In genomic region chr13:64314041-64314440, GRCm38 (mm10) we compare ENCODE assay signal across 35 mouse cellular contexts.
"Had no signal": no experiment of that assay in that cellular context is flagged by ENCODE, and none has a peak within 500 bp of the region (broad histone marks: within the 10 kb centered on the region; RNA-seq: fewer than 3 reads in every experiment).

No protein-coding gene starts in this region.

- H3K4me3 ChIP-seq: heart, embryonic 10.5 days; heart, embryonic 12.5 days; heart, embryonic 13.5 days; heart, embryonic 15.5 days; hindbrain, embryonic 10.5 days; hindbrain, embryonic 12.5 days; hindbrain, embryonic 13.5 days; hindbrain, embryonic 15.5 days; intestine, embryonic 15.5 days; kidney, embryonic 15.5 days; layer of hippocampus, adult 2 months had no signal

- H3K9ac ChIP-seq: heart, embryonic 12.5 days; heart, embryonic 13.5 days; heart, embryonic 15.5 days; hindbrain, embryonic 12.5 days; hindbrain, embryonic 13.5 days; hindbrain, embryonic 14.5 days; hindbrain, embryonic 15.5 days; intestine, embryonic 15.5 days; kidney, embryonic 15.5 days had no signal

- H3K27me3 ChIP-seq: heart, embryonic 12.5 days; heart, embryonic 13.5 days; heart, embryonic 15.5 days; hindbrain, embryonic 12.5 days; hindbrain, embryonic 13.5 days; hindbrain, embryonic 15.5 days; intestine, embryonic 15.5 days; kidney, embryonic 15.5 days had no signal

- H3K27ac ChIP-seq: heart, embryonic 10.5 days; heart, embryonic 13.5 days; heart, embryonic 15.5 days; hindbrain, embryonic 10.5 days; hindbrain, embryonic 12.5 days; hindbrain, embryonic 13.5 days; hindbrain, embryonic 14.5 days; hindbrain, embryonic 15.5 days; hindbrain, postnatal 0 days; intestine, embryonic 15.5 days; kidney, embryonic 15.5 days; kidney, postnatal 0 days; layer of hippocampus, adult 2 months had no signal

- H3K4me2 ChIP-seq: heart, embryonic 11.5 days; heart, embryonic 12.5 days; heart, embryonic 13.5 days; heart, embryonic 15.5 days; hindbrain, embryonic 12.5 days; hindbrain, embryonic 13.5 days; hindbrain, embryonic 14.5 days; hindbrain, embryonic 15.5 days; intestine, embryonic 15.5 days; kidney, embryonic 15.5 days had no signal

- ATAC-seq: hindbrain, embryonic 16.5 days; hindbrain, postnatal 0 days; inflammation-experienced regulatory T-cells, adult 6 months; intestine, embryonic 15.5 days; intestine, embryonic 16.5 days; intestine, postnatal 0 days had no signal

- H3K9me3 ChIP-seq: heart, embryonic 10.5 days; heart, embryonic 12.5 days; heart, embryonic 13.5 days; heart, embryonic 15.5 days; hindbrain, embryonic 10.5 days; hindbrain, embryonic 12.5 days; hindbrain, embryonic 13.5 days; hindbrain, embryonic 15.5 days; intestine, embryonic 15.5 days; kidney, embryonic 15.5 days had no signal

- H3K4me1 ChIP-seq: hindbrain, embryonic 13.5 days had no signal

- DNase-seq: heart, postnatal 10 days; heart, postnatal 14 days; heart, postnatal 36 days; heart, postnatal 4 days; kidney, adult 11 months; kidney, adult 18-20 months; kidney, adult 2 months; kidney, adult 8-10 months; kidney, adult 9 months; kidney, postnatal 10 days; kidney, postnatal 14 days; kidney, postnatal 25 days; kidney, postnatal 36 days; kidney, postnatal 4 days; layer of hippocampus, adult 9-11 months; layer of hippocampus, postnatal 36 days had no signal

- H3K36me3 ChIP-seq: heart, embryonic 10.5 days; heart, embryonic 12.5 days; heart, embryonic 13.5 days; heart, embryonic 15.5 days; hindbrain, embryonic 10.5 days; hindbrain, embryonic 12.5 days; hindbrain, embryonic 13.5 days; hindbrain, embryonic 15.5 days; intestine, embryonic 15.5 days; kidney, embryonic 15.5 days had no signal
